Mouse (Mus musculus) neural tube, embryonic 11.5 days (tissue): ENCODE data around the gene Mical3. TPM values are rescaled to one million over a fixed set of nuclear protein-coding genes. Genes with fewer than 3 reads are reported as not detected.
A peak's percentile ranks its signal among the peaks of the same experiment; 100 is the strongest.

ENCODE experiments used
- ATAC-seq: fragments of 200-750 bp; cut with Nextera tagmentation; 2 replicates; pipeline ENCODE4 v1.8.0; 2017; ENCODE audit warnings: moderate number of reproducible peaks, mild to moderate bottlenecking, moderate TSS enrichment, moderate library complexity; ENCODE audit not compliant: insufficient read depth, low FRiP score, low TSS enrichment
- DNase-seq: peaks from one replicate; pipeline ENCODE4 v3.0.0-alpha.2; 2015; ENCODE audit warnings: low spot score
- H3K27ac ChIP-seq: fragments of 300-500 bp; sonication (generic); 2 replicates; pipeline ENCODE4 v1.5.1; 2014; ENCODE audit warnings: low read depth, mild to moderate bottlenecking, low read length
- H3K27me3 ChIP-seq: fragments of 300-500 bp; sonication (generic); 2 replicates; pipeline ENCODE4 v1.6.1; 2014; ENCODE audit warnings: mild to moderate bottlenecking, low read length, mixed read lengths; ENCODE audit not compliant: control insufficient read depth, insufficient read depth
- H3K36me3 ChIP-seq: fragments of 300-500 bp; sonication (generic); 2 replicates; pipeline ENCODE4 v1.6.1; 2014; ENCODE audit warnings: mild to moderate bottlenecking, low read length, moderate library complexity, mixed read lengths; ENCODE audit not compliant: control insufficient read depth, insufficient read depth
- H3K4me1 ChIP-seq: fragments of 300-500 bp; sonication (generic); 2 replicates; pipeline ENCODE4 v1.6.1; 2014; ENCODE audit warnings: low read length, mixed read lengths; ENCODE audit not compliant: control insufficient read depth, insufficient read depth
- H3K4me2 ChIP-seq: fragments of 300-500 bp; sonication (generic); 2 replicates; pipeline ENCODE4 v1.6.1; 2014; ENCODE audit warnings: low read depth, mild to moderate bottlenecking, moderate library complexity
- H3K4me3 ChIP-seq: fragments of 300-500 bp; sonication (generic); 2 replicates; pipeline ENCODE4 v1.5.1; 2014; ENCODE audit warnings: low read depth, low read length
- H3K9ac ChIP-seq: fragments of 300-500 bp; sonication (generic); 2 replicates; pipeline ENCODE4 v1.6.1; 2014; ENCODE audit warnings: mild to moderate bottlenecking, low read length
- H3K9me3 ChIP-seq: fragments of 300-500 bp; sonication (generic); 2 replicates; pipeline ENCODE4 v1.6.1; 2016; ENCODE audit warnings: low read length; ENCODE audit not compliant: control insufficient read depth
- WGBS: fragments of 180-500 bp; shearing (Covaris S2); extraction: QIAGEN DNeasy Blood & Tissue Kit; methylation state at CpG from one replicate; pipeline ENCODE4 v1.1.7; 2014; 5-methylcytosine and 5-hydroxymethylcytosine counted together
- polyA plus RNA-seq: library from polyadenylated mRNA; unstranded; fragments of >200 nt; fragmentation: Nextera tagmentation; extraction: Ambion mirVana; gene quantifications from 2 replicates; pipeline ENCODE4 v1.2.1, GENCODE M21; 2014

The Mical3 gene
- polyA plus RNA-seq, 1 experiment from 2014 or later, result 18.4 TPM

GRCm38 (mm10) chr6:121171102-121171501 lies 40.3 kb upstream of the Mical3 start:
- no peak overlapping the region for H3K4me3 ChIP-seq
- no peak for ATAC-seq
- WGBS, result 82% methylated on average over 6 of the region's 6 CpGs

GRCm38 (mm10) chr6:121167381-121167975 lies 36.7 kb upstream of the Mical3 start:
- Histone ChIP-seq H3K36me3 (no peaks in the 10 kb centered on the region), H3K4me1 (0 out of 2 replicates have a peak, but pooled peaks cover 6% of the 10 kb centered on the region), H3K9ac (no peak overlapping the region), H3K9me3 (no peaks in the 10 kb centered on the region), H3K4me2 (no peak overlapping the region), H3K27ac (no peak overlapping the region), H3K27me3 (no peaks in the 10 kb centered on the region), H3K4me3 (no peak overlapping the region)
- WGBS, result 53% methylated on average over 7 of the region's 7 CpGs
- no peak for ATAC-seq
- DNase-seq, result no peak

More at GRCm38 (mm10) chr6:121171102-121171501, 40.3 kb upstream of the Mical3 start:
- Histone ChIP-seq H3K4me1 (peaks cover 3% of the 10 kb centered on the region; the same call in 1 of the 2 replicates), H3K27ac (no peak overlapping the region), H3K36me3 (no peaks in the 10 kb centered on the region), H3K9ac (no peak overlapping the region), H3K4me2 (no peak overlapping the region), H3K27me3 (no peaks in the 10 kb centered on the region), H3K9me3 (no peaks in the 10 kb centered on the region)
- no peak for DNase-seq

GRCm38 (mm10) chr6:121166098-121166552 lies 35.3 kb upstream of the Mical3 start:
- Histone ChIP-seq H3K36me3 (no peaks in the 10 kb centered on the region), H3K9me3 (no peaks in the 10 kb centered on the region), H3K27ac (peak overlapping the region; percentile 54), H3K4me2 (no peak overlapping the region), H3K27me3 (no peaks in the 10 kb centered on the region), H3K4me1 (0 out of 2 replicates have a peak, but pooled peaks cover 6% of the 10 kb centered on the region), H3K4me3 (no peak overlapping the region), H3K9ac (no peak overlapping the region)
- 38% methylated on average over 10 of the region's 10 CpGs for WGBS
- ATAC-seq (peak; percentile 85), DNase-seq (peak; percentile 27)

- Histone ChIP-seq H3K4me2 (no peak overlapping the region), H3K36me3 (no peaks in the 10 kb centered on the region), H3K27me3 (no peaks in the 10 kb centered on the region), H3K27ac (no peak overlapping the region), H3K9ac (no peak overlapping the region), H3K4me1 (0 out of 2 replicates have a peak, but pooled peaks cover 6% of the 10 kb centered on the region), H3K4me3 (no peak overlapping the region), H3K9me3 (no peaks in the 10 kb centered on the region)
- no peak for ATAC-seq
- 83% methylated on average over 12 of the region's 12 CpGs for WGBS
- no peak for DNase-seq
Observed at GRCm38 (mm10) chr6:121162616-121163015, 31.8 kb upstream of the Mical3 start.

GRCm38 (mm10) chr6:121160126-121160525 lies 29.3 kb upstream of the Mical3 start:
- 70% methylated on average over 6 of the region's 6 CpGs for WGBS
- Histone ChIP-seq H3K9ac (no peak overlapping the region), H3K27me3 (no peaks in the 10 kb centered on the region), H3K27ac (no peak overlapping the region), H3K36me3 (no peaks in the 10 kb centered on the region), H3K4me1 (no peaks in the 10 kb centered on the region), H3K9me3 (no peaks in the 10 kb centered on the region), H3K4me3 (no peak overlapping the region), H3K4me2 (no peak overlapping the region)
- ATAC-seq (no peak), DNase-seq (no peak)

GRCm38 (mm10) chr6:121159616-121160015 lies 28.8 kb upstream of the Mical3 start:
- Histone ChIP-seq H3K4me3 (no peak overlapping the region), H3K36me3 (no peaks in the 10 kb centered on the region), H3K9ac (no peak overlapping the region), H3K4me2 (no peak overlapping the region), H3K27me3 (no peaks in the 10 kb centered on the region), H3K27ac (no peak overlapping the region), H3K4me1 (no peaks in the 10 kb centered on the region), H3K9me3 (no peaks in the 10 kb centered on the region)
- no peak for ATAC-seq
- 94% methylated on average over 5 of the region's 5 CpGs for WGBS
- DNase-seq, result no peak

- H3K9me3 ChIP-seq, result no peaks in the 10 kb centered on the region
- no peak for ATAC-seq
- WGBS, result 76% methylated on average over 2 of the region's 2 CpGs
Observed at GRCm38 (mm10) chr6:121156030-121156429, 25.2 kb upstream of the Mical3 start.

GRCm38 (mm10) chr6:121154451-121155300 lies 23.9 kb upstream of the Mical3 start:
- Histone ChIP-seq H3K4me1 (no peaks in the 10 kb centered on the region), H3K27ac (no peak overlapping the region), H3K9ac (no peak overlapping the region), H3K36me3 (no peaks in the 10 kb centered on the region), H3K27me3 (no peaks in the 10 kb centered on the region), H3K4me2 (no peak overlapping the region), H3K4me3 (no peak overlapping the region), H3K9me3 (no peaks in the 10 kb centered on the region)
- WGBS, result 87% methylated on average over 16 of the region's 16 CpGs
- DNase-seq (no peak), ATAC-seq (no peak)

More at GRCm38 (mm10) chr6:121156030-121156429, 25.2 kb upstream of the Mical3 start:
- H3K4me2 ChIP-seq, result no peak overlapping the region
- H3K9ac ChIP-seq, result no peak overlapping the region
- H3K36me3 ChIP-seq, result no peaks in the 10 kb centered on the region
- no peaks in the 10 kb centered on the region for H3K4me1 ChIP-seq
- no peak overlapping the region for H3K27ac ChIP-seq
- H3K27me3 ChIP-seq, result no peaks in the 10 kb centered on the region
- no peak overlapping the region for H3K4me3 ChIP-seq
- DNase-seq, result no peak
